Mouse (Mus musculus): ENCODE measurements around the gene Setx. TPM values are rescaled to one million over a fixed set of nuclear protein-coding genes. Genes with fewer than 3 reads are reported as not detected.
A peak's percentile ranks its signal among the peaks of the same experiment; 100 is the strongest.

Gene Setx
- polyA plus RNA-seq, 1 experiment, result 49.3 TPM

GRCm38 (mm10) chr2:29216286-29217012, 92.5 kb downstream of the Setx start:
- Histone ChIP-seq H3K4me1 (ENCODE audit: control insufficient read depth, insufficient read depth, low read length) (no peaks in the 10 kb centered on the region), H3K27ac (ENCODE audit: insufficient read depth, low read length) (no peak overlapping the region), H3K4me3 (ENCODE audit: insufficient read depth, low read length) (no peak overlapping the region)
- no peak for TF ChIP-seq POLR2A (IDR thresholded peaks at IDR 0.05; ENCODE audit: low read depth, low read length)
- peak; percentile 29; the same call in 1 of the 2 replicates for TF ChIP-seq CTCF (IDR thresholded peaks at IDR 0.05; ENCODE audit: borderline replicate concordance, insufficient read depth, low read length)

- Histone ChIP-seq H3K4me1 (ENCODE audit: control insufficient read depth, insufficient read depth, low read length) (no peaks in the 10 kb centered on the region), H3K4me3 (ENCODE audit: insufficient read depth, low read length) (no peak overlapping the region), H3K27ac (ENCODE audit: insufficient read depth, low read length) (no peak overlapping the region)
- TF ChIP-seq POLR2A (IDR thresholded peaks at IDR 0.05; ENCODE audit: low read depth, low read length), result no peak
- TF ChIP-seq CTCF (IDR thresholded peaks at IDR 0.05; ENCODE audit: borderline replicate concordance, insufficient read depth, low read length), result no peak
These were observed 93.1 kb downstream of the Setx start for GRCm38 (mm10) chr2:29217042-29217441.

- H3K4me1 ChIP-seq (ENCODE audit: control insufficient read depth, insufficient read depth, low read length), result no peaks in the 10 kb centered on the region
- no peak overlapping the region for H3K27ac ChIP-seq (ENCODE audit: insufficient read depth, low read length)
- TF ChIP-seq POLR2A (IDR thresholded peaks at IDR 0.05; ENCODE audit: low read depth, low read length) (no peak), CTCF (IDR thresholded peaks at IDR 0.05; ENCODE audit: borderline replicate concordance, insufficient read depth, low read length) (no peak)
- no peak overlapping the region for H3K4me3 ChIP-seq (ENCODE audit: insufficient read depth, low read length)
These were observed 93.9 kb downstream of the Setx start for GRCm38 (mm10) chr2:29217897-29218296.

GRCm38 (mm10) chr2:29218831-29219230, 94.8 kb downstream of the Setx start:
- Histone ChIP-seq H3K4me3 (ENCODE audit: insufficient read depth, low read length) (no peak overlapping the region), H3K27ac (ENCODE audit: insufficient read depth, low read length) (no peak overlapping the region), H3K4me1 (ENCODE audit: control insufficient read depth, insufficient read depth, low read length) (no peaks in the 10 kb centered on the region)
- no peak for TF ChIP-seq POLR2A (IDR thresholded peaks at IDR 0.05; ENCODE audit: low read depth, low read length)
- TF ChIP-seq CTCF (IDR thresholded peaks at IDR 0.05; ENCODE audit: borderline replicate concordance, insufficient read depth, low read length), result no peak

- no peak for TF ChIP-seq CTCF (IDR thresholded peaks at IDR 0.05; ENCODE audit: borderline replicate concordance, insufficient read depth, low read length)
- TF ChIP-seq POLR2A (IDR thresholded peaks at IDR 0.05; ENCODE audit: low read depth, low read length), result no peak
- no peaks in the 10 kb centered on the region for H3K4me1 ChIP-seq (ENCODE audit: control insufficient read depth, insufficient read depth, low read length)
- H3K27ac ChIP-seq (ENCODE audit: insufficient read depth, low read length), result no peak overlapping the region
- H3K4me3 ChIP-seq (ENCODE audit: insufficient read depth, low read length), result no peak overlapping the region
These were observed 98.3 kb downstream of the Setx start for GRCm38 (mm10) chr2:29222302-29222701.

- no peak overlapping the region for H3K27ac ChIP-seq (ENCODE audit: insufficient read depth, low read length)
- H3K4me1 ChIP-seq (ENCODE audit: control insufficient read depth, insufficient read depth, low read length), result no peaks in the 10 kb centered on the region
- H3K4me3 ChIP-seq (ENCODE audit: insufficient read depth, low read length), result no peak overlapping the region
- no peak for TF ChIP-seq POLR2A (IDR thresholded peaks at IDR 0.05; ENCODE audit: low read depth, low read length)
- TF ChIP-seq CTCF (IDR thresholded peaks at IDR 0.05; ENCODE audit: borderline replicate concordance, insufficient read depth, low read length), result no peak
These were observed 99.7 kb downstream of the Setx start for GRCm38 (mm10) chr2:29223591-29224262.

GRCm38 (mm10) chr2:29226671-29227070, 102.7 kb downstream of the Setx start:
- Histone ChIP-seq H3K4me3 (ENCODE audit: insufficient read depth, low read length) (no peak overlapping the region), H3K27ac (ENCODE audit: insufficient read depth, low read length) (no peak overlapping the region), H3K4me1 (ENCODE audit: control insufficient read depth, insufficient read depth, low read length) (no peaks in the 10 kb centered on the region)
- TF ChIP-seq CTCF (IDR thresholded peaks at IDR 0.05; ENCODE audit: borderline replicate concordance, insufficient read depth, low read length) (no peak), POLR2A (IDR thresholded peaks at IDR 0.05; ENCODE audit: low read depth, low read length) (no peak)

GRCm38 (mm10) chr2:29230191-29230835, 106.3 kb downstream of the Setx start:
- no peak for TF ChIP-seq POLR2A (IDR thresholded peaks at IDR 0.05; ENCODE audit: low read depth, low read length)
- TF ChIP-seq CTCF (IDR thresholded peaks at IDR 0.05; ENCODE audit: borderline replicate concordance, insufficient read depth, low read length), result no peak
- no peak overlapping the region for H3K4me3 ChIP-seq (ENCODE audit: insufficient read depth, low read length)

More at GRCm38 (mm10) chr2:29230191-29230835, 106.3 kb downstream of the Setx start:
- no peaks in the 10 kb centered on the region for H3K4me1 ChIP-seq (ENCODE audit: control insufficient read depth, insufficient read depth, low read length)
- H3K27ac ChIP-seq (ENCODE audit: insufficient read depth, low read length), result no peak overlapping the region

Other genes starting within 250 kb of the Setx start
- gene Barhl1, start 207.5 kb upstream of the Setx start, polyA plus RNA-seq (2011; ENCODE audit: insufficient read length, low read depth, missing spikeins), result not detected in 2 replicates
- gene Cfap77, start 69.1 kb upstream of the Setx start, polyA plus RNA-seq (2011; ENCODE audit: insufficient read length, low read depth, missing spikeins), result 0.76 TPM in 1 of 2 replicates, not detected in the other
- 14.1 and 15.1 TPM in 2 replicates for gene Ttf1, start 63.9 kb upstream of the Setx start, polyA plus RNA-seq (2011; ENCODE audit: insufficient read length, low read depth, missing spikeins)
- 1.5 TPM in 2 replicates for gene Ntng2, start 128.8 kb downstream of the Setx start, polyA plus RNA-seq (2011; ENCODE audit: insufficient read length, low read depth, missing spikeins)
- 21.9 and 26.6 TPM in 2 replicates for gene Med27, start 222.6 kb downstream of the Setx start, polyA plus RNA-seq (2011; ENCODE audit: insufficient read length, low read depth, missing spikeins)

All from embryonic fibroblast, embryonic 13.5 days (primary cell).